Mouse (Mus musculus) erythroblast, embryonic 14.5 days (primary cell): ENCODE measurements around the gene Rnf121.
"Not testable (repeated sequence)": the region's sequence is repeated elsewhere in the genome, so short reads cannot be mapped to it uniquely, and the experiment has no call there.

Experiments
- GATA1 ChIP-seq: IDR thresholded peaks from 2 replicates; pipeline ENCODE4 v1.6.1; 2012; ENCODE audit warnings: low read length, inconsistent platforms, mixed read lengths
- TAL1 ChIP-seq: IDR thresholded peaks from 3 replicates; pipeline ENCODE4 v1.6.1; 2012; ENCODE audit warnings: low read length, inconsistent platforms, mixed read lengths

DNA sequence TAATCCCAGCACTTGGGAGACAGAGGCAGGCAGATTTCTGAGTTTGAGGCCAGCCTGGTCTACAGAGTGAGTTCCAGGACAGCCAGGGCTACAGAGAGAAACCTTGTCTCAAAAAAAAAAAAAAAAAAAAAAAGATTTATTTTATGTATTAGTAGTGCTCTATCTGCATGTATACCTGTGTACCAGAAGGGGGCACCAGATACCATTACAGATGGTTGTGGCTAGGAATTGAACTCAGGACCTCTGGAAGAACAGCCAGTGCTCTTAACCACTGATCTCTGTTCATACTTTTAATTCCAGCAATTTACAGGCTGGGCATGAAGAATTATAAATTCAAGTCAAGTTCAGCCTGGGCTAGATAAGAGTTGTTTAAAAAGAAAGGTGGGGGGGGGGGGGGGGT is 16.7 kb downstream of the Rnf121 start:
- not testable (repeated sequence) for TF ChIP-seq TAL1, GATA1
